12 mouse cellular contexts compared by ENCODE assay signal in genomic region chr5:25891321-25891720, GRCm38 (mm10). TPM values are rescaled to one million over a fixed set of nuclear protein-coding genes. Genes with fewer than 3 reads are reported as not detected.
A peak's percentile ranks its signal among the peaks of the same experiment; 100 is the strongest.
DNase-seq lines count a peak whose midpoint lies in the region; ATAC-seq and TF ChIP-seq lines count a peak whose summit lies in the region.
"Had no signal": no experiment of that assay in that cellular context is flagged by ENCODE, and none has a peak within 500 bp of the region (broad histone marks: within the 10 kb centered on the region; RNA-seq: fewer than 3 reads in every experiment).

No protein-coding gene starts in this region.

- H3K9ac ChIP-seq in lung, embryonic 14.5 days: no peak overlapping the region
- H3K9ac ChIP-seq in lung, postnatal 0 days (replicated peaks; ENCODE audit: low read depth): no peak overlapping the region
- H3K9ac ChIP-seq in midbrain, embryonic 13.5 days (replicated peaks): no peak overlapping the region
- H3K9ac ChIP-seq: liver, embryonic 15.5 days had no signal

- H3K9me3 ChIP-seq in lung, embryonic 14.5 days (ENCODE audit: low read depth, low read length): no peaks in the 10 kb centered on the region
- no peaks in the 10 kb centered on the region for H3K9me3 ChIP-seq in lung, postnatal 0 days (ENCODE audit: low read length)
- H3K9me3 ChIP-seq in heart, embryonic 10.5 days: no peaks in the 10 kb centered on the region
- H3K9me3 ChIP-seq in midbrain, embryonic 13.5 days: no peaks in the 10 kb centered on the region
- H3K9me3 ChIP-seq: liver, embryonic 15.5 days had no signal

- DNase-seq in lung, embryonic 14.5 days: peak; percentile 11
- no peak for DNase-seq in lung, postnatal 0 days (ENCODE audit: low spot score)
- peak; percentile 10 to 27 for DNase-seq in adrenal gland, postnatal 4 days (ENCODE audit: low spot score in 2 of 2)
- DNase-seq in heart, embryonic 10.5 days (ENCODE audit: low spot score): peak; percentile 66
- DNase-seq in layer of hippocampus, postnatal 14 days (ENCODE audit: low spot score in 2 of 2): peak; percentile 22 to 37
- DNase-seq in retina, postnatal 1 day: no peak
- no peak for DNase-seq in left cerebral cortex, adult 11 months (ENCODE audit: low spot score)

- no peaks in the 10 kb centered on the region for H3K27me3 ChIP-seq in lung, embryonic 14.5 days (ENCODE audit: insufficient read depth, low read length)
- H3K27me3 ChIP-seq in lung, postnatal 0 days (replicated peaks; ENCODE audit: insufficient read depth, low read length): no peaks in the 10 kb centered on the region
- no peaks in the 10 kb centered on the region for H3K27me3 ChIP-seq in heart, embryonic 10.5 days (ENCODE audit: insufficient read depth, poor library complexity, severe bottlenecking)
- no peaks in the 10 kb centered on the region for H3K27me3 ChIP-seq in midbrain, embryonic 13.5 days
- H3K27me3 ChIP-seq: liver, embryonic 15.5 days had no signal

- ATAC-seq in lung, embryonic 14.5 days (ENCODE audit: insufficient read depth): no peak
- ATAC-seq in lung, postnatal 0 days: no peak
- ATAC-seq in midbrain, embryonic 13.5 days: no peak

- no peak for TF ChIP-seq EP300 in lung, postnatal 0 days (IDR thresholded peaks at IDR 0.05)

- WGBS in lung, embryonic 14.5 days: 83% methylated on average over 1 of the region's 1 CpGs
- 64% methylated on average over 1 of the region's 1 CpGs for WGBS in lung, postnatal 0 days
- WGBS in heart, embryonic 10.5 days: 78% methylated on average over 1 of the region's 1 CpGs
- WGBS in midbrain, embryonic 13.5 days: 89% methylated on average over 1 of the region's 1 CpGs

- H3K4me3 ChIP-seq in lung, embryonic 14.5 days (ENCODE audit: low read depth, low read length): no peak overlapping the region
- H3K4me3 ChIP-seq in lung, postnatal 0 days (ENCODE audit: low read depth, low read length): no peak overlapping the region
- H3K4me3 ChIP-seq in heart, embryonic 10.5 days: no peak overlapping the region
- H3K4me3 ChIP-seq in midbrain, embryonic 13.5 days (replicated peaks): no peak overlapping the region
- H3K4me3 ChIP-seq: liver, embryonic 15.5 days had no signal

- TF ChIP-seq CTCF in lung, embryonic 14.5 days (IDR thresholded peaks at IDR 0.05; ENCODE audit: low read depth): no peak
- TF ChIP-seq CTCF in lung, postnatal 0 days (IDR thresholded peaks at IDR 0.05): no peak

- no peaks in the 10 kb centered on the region for H3K4me1 ChIP-seq in lung, embryonic 14.5 days (ENCODE audit: insufficient read depth)
- H3K4me1 ChIP-seq in lung, postnatal 0 days (ENCODE audit: insufficient read depth, low read depth, low read length): no peaks in the 10 kb centered on the region
- no peaks in the 10 kb centered on the region for H3K4me1 ChIP-seq in heart, embryonic 10.5 days
- H3K4me1 ChIP-seq in midbrain, embryonic 13.5 days (replicated peaks): 0 out of 2 replicates have a peak, but pooled peaks cover 7% of the 10 kb centered on the region
- H3K4me1 ChIP-seq: liver, embryonic 15.5 days had no signal

- H3K36me3 ChIP-seq in lung, embryonic 14.5 days (ENCODE audit: insufficient read depth): no peaks in the 10 kb centered on the region
- H3K36me3 ChIP-seq in lung, postnatal 0 days (ENCODE audit: insufficient read depth, low read length): no peaks in the 10 kb centered on the region
- no peaks in the 10 kb centered on the region for H3K36me3 ChIP-seq in heart, embryonic 10.5 days
- H3K36me3 ChIP-seq in midbrain, embryonic 13.5 days: no peaks in the 10 kb centered on the region
- H3K36me3 ChIP-seq: liver, embryonic 15.5 days had no signal

- H3K4me2 ChIP-seq in lung, embryonic 14.5 days: no peak overlapping the region
- H3K4me2 ChIP-seq in lung, postnatal 0 days (replicated peaks; ENCODE audit: low read depth, low read length): no peak overlapping the region
- no peak overlapping the region for H3K4me2 ChIP-seq in midbrain, embryonic 13.5 days (replicated peaks)
- H3K4me2 ChIP-seq: liver, embryonic 15.5 days had no signal

- H3K27ac ChIP-seq in lung, embryonic 14.5 days (ENCODE audit: low read depth): no peak overlapping the region
- H3K27ac ChIP-seq in lung, postnatal 0 days (ENCODE audit: low read length): no peak overlapping the region
- H3K27ac ChIP-seq in heart, embryonic 10.5 days: no peak overlapping the region
- H3K27ac ChIP-seq in midbrain, embryonic 13.5 days: no peak overlapping the region
- H3K27ac ChIP-seq: kidney, postnatal 0 days; liver, embryonic 15.5 days had no signal

RNA-seq across cellular contexts. Expression of gene Gm21663, which starts 50.9 kb away (rescaled TPM):
- polyA plus RNA-seq in lung, embryonic 14.5 days (2014; fragmentation: Nextera tagmentation; extraction: Ambion mirVana): 0.07 TPM in 1 of 2 replicates, not detected in the other
- polyA plus RNA-seq in lung, postnatal 0 days (2015; fragmentation: Nextera tagmentation; extraction: Ambion mirVana): not detected in 2 replicates
- not detected for total RNA-seq in adrenal gland, postnatal 4 days (2021)
- polyA plus RNA-seq in heart, embryonic 10.5 days (2016; fragmentation: Nextera tagmentation; extraction: Ambion mirVana): not detected in 2 replicates
- total RNA-seq in layer of hippocampus, postnatal 14 days (2021): not detected
- not detected in 2 replicates for polyA plus RNA-seq in midbrain, embryonic 13.5 days (2015; fragmentation: Nextera tagmentation; extraction: Ambion mirVana)
- total RNA-seq: ES-E14 had no signal
- polyA plus RNA-seq: kidney, postnatal 0 days; liver, embryonic 15.5 days; neural tube, embryonic 11.5 days had no signal

Comparison
In these comparisons a context has a peak if more than half of its experiments do, and no peak if none do; other contexts are left out.
1. DNase-seq: peak in lung, embryonic 14.5 days (single experiment), adrenal gland, postnatal 4 days (2 of 2), heart, embryonic 10.5 days (single experiment) and layer of hippocampus, postnatal 14 days (2 of 2); none in lung, postnatal 0 days (single experiment), retina, postnatal 1 day (single experiment) and left cerebral cortex, adult 11 months (single experiment).